Mouse (Mus musculus) stomach, embryonic 14.5 days (tissue): ENCODE measurements around the gene Fam76b. TPM values are rescaled to one million over a fixed set of nuclear protein-coding genes. Genes with fewer than 3 reads are reported as not detected.

Experiments
- ATAC-seq: fragments of 200-750 bp; cut with Nextera tagmentation; 2 replicates; pipeline ENCODE4 v1.8.0; 2017; ENCODE audit warnings: low read depth, moderate TSS enrichment; ENCODE audit not compliant: insufficient number of reproducible peaks, insufficient read depth, low FRiP score
- H3K27ac ChIP-seq: fragments of 300-500 bp; sonication (generic); 2 replicates; pipeline ENCODE4 v1.5.1; 2014; ENCODE audit warnings: mild to moderate bottlenecking, low read length, moderate library complexity, mixed read lengths
- H3K27me3 ChIP-seq: fragments of 300-500 bp; sonication (generic); 2 replicates; pipeline ENCODE4 v1.6.1; 2014; ENCODE audit warnings: low read length, control low read depth, mixed read lengths; ENCODE audit not compliant: control insufficient read depth, insufficient read depth
- H3K36me3 ChIP-seq: fragments of 300-500 bp; sonication (generic); 2 replicates; pipeline ENCODE4 v1.6.1; 2014; ENCODE audit warnings: mild to moderate bottlenecking, control low read depth, low read length, moderate library complexity, mixed read lengths; ENCODE audit not compliant: control insufficient read depth, insufficient read depth
- H3K4me1 ChIP-seq: fragments of 300-500 bp; sonication (generic); 2 replicates; pipeline ENCODE4 v1.6.1; 2014; ENCODE audit warnings: low read length, control low read depth, mixed read lengths; ENCODE audit not compliant: control insufficient read depth, insufficient read depth
- H3K4me2 ChIP-seq: fragments of 300-500 bp; sonication (generic); replicated peaks from 2 replicates; pipeline ENCODE4 v1.6.1; 2014; ENCODE audit warnings: low read depth, low read length, control low read depth
- H3K4me3 ChIP-seq: fragments of 300-500 bp; sonication (generic); 2 replicates; pipeline ENCODE4 v1.5.1; 2014; ENCODE audit warnings: low read depth, low read length, control low read depth
- H3K9ac ChIP-seq: fragments of 300-500 bp; sonication (generic); replicated peaks from 2 replicates; pipeline ENCODE4 v1.6.1; 2014; ENCODE audit warnings: low read depth, mild to moderate bottlenecking, control low read depth, low read length, moderate library complexity, mixed read lengths
- H3K9me3 ChIP-seq: fragments of 300-500 bp; sonication (generic); 2 replicates; pipeline ENCODE4 v1.6.1; 2016; ENCODE audit warnings: low read depth, low read length, control low read depth; ENCODE audit not compliant: control insufficient read depth
- WGBS: fragments of 180-500 bp; shearing (Covaris S2); extraction: QIAGEN DNeasy Blood & Tissue Kit; methylation state at CpG from one replicate; pipeline ENCODE4 v1.1.7; 2014; 5-methylcytosine and 5-hydroxymethylcytosine counted together
- polyA plus RNA-seq: library from polyadenylated mRNA; unstranded; fragments of >200 nt; fragmentation: Nextera tagmentation; extraction: Ambion mirVana; gene quantifications from 2 replicates; pipeline ENCODE4 v1.2.1, GENCODE M21; 2014

Fam76b gene
- polyA plus RNA-seq, 1 experiment from 2014 or later, result 31.2 TPM

GRCm38 (mm10) chr9:13848481-13849480 is 21.3 kb downstream of the Fam76b start:
- 77% methylated on average over 10 of the region's 10 CpGs for WGBS
- Histone ChIP-seq H3K9me3 (no peaks in the 10 kb centered on the region), H3K27ac (no peak overlapping the region), H3K9ac (no peak overlapping the region), H3K4me3 (no peak overlapping the region), H3K36me3 (peaks cover 12% of the 10 kb centered on the region), H3K4me1 (no peaks in the 10 kb centered on the region), H3K4me2 (no peak overlapping the region), H3K27me3 (no peaks in the 10 kb centered on the region)
- 0 out of 2 replicates have a peak, but pooled peaks have one; percentile 69 for ATAC-seq

DNA sequence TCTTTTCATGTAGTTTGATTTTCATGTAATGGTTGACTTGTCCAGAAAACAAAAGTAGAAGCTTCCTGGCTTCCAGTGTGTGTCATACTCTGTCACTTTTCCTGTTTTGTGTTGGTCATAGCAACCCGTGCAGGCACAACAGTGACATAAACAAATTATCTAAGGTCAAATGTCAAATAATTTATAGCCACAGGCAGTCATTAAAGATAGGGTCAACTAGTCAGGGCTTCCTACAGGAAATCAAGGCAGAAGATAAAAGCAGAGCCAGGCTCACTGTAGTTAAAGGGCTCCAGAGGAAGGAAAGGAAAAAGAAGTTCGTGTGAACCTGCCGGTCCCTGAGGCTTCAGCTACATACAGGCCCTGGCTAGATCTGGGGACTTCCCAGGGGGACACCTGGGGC is 26.4 kb downstream of the Fam76b start:
- Histone ChIP-seq H3K4me1 (no peaks in the 10 kb centered on the region), H3K4me3 (no peak overlapping the region), H3K9me3 (no peaks in the 10 kb centered on the region), H3K9ac (no peak overlapping the region), H3K27ac (no peak overlapping the region), H3K27me3 (no peaks in the 10 kb centered on the region), H3K4me2 (no peak overlapping the region), H3K36me3 (no peaks in the 10 kb centered on the region)
- ATAC-seq, result no peak
- 58% methylated on average over 3 of the region's 3 CpGs for WGBS

DNA sequence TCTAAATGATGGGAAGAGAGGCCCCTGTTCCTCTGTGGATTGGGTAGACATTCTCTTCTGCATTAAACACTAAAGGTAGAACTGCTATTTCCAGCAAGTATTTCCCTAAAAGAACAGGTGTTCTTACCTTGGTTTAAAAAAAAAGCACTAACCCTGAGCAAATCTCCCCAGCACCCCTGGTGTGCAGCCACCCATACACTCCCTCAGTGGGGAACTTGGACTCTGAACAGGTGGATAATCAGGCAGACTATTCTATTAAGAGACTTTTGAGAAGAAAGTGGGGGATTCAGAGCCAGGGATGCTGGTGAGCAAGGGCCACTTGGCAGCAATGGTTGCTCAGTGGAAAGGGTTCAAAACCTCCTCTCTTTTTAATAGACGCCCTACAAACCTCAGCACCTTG is 28.7 kb downstream of the Fam76b start:
- H3K9me3 ChIP-seq, result no peaks in the 10 kb centered on the region
- no peaks in the 10 kb centered on the region for H3K36me3 ChIP-seq
- H3K27ac ChIP-seq, result no peak overlapping the region
- H3K4me2 ChIP-seq, result no peak overlapping the region
- no peak overlapping the region for H3K9ac ChIP-seq
- 90% methylated on average over 1 of the region's 1 CpGs for WGBS
- no peak for ATAC-seq
- H3K27me3 ChIP-seq, result no peaks in the 10 kb centered on the region
- no peaks in the 10 kb centered on the region for H3K4me1 ChIP-seq
- H3K4me3 ChIP-seq, result no peak overlapping the region

DNA sequence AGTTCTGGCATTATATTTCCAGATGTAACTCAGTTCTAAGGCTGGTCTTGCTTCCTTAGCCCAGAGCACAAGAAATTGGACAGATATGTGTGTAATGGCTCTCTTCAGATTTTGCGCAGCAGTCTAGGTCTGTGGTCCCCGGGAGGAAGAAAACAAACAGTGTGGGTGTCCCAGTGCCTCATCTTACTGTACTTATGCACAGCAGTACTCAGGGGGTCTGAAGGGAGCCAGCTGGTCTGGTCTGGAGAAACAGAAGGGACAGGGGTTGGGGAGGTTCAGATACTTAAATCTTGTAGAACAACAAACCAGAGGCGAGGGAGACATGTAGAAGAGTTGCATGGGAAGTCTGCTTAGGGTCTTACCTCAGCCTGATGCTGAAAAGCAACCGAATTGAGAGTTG is 29.3 kb downstream of the Fam76b start:
- Histone ChIP-seq H3K9me3 (no peaks in the 10 kb centered on the region), H3K27me3 (no peaks in the 10 kb centered on the region), H3K4me3 (no peak overlapping the region), H3K27ac (no peak overlapping the region), H3K4me2 (no peak overlapping the region), H3K4me1 (no peaks in the 10 kb centered on the region), H3K9ac (no peak overlapping the region), H3K36me3 (no peaks in the 10 kb centered on the region)
- 55% methylated on average over 4 of the region's 4 CpGs for WGBS
- no peak for ATAC-seq

GRCm38 (mm10) chr9:13867646-13868045 is 40.1 kb downstream of the Fam76b start:
- Histone ChIP-seq H3K27ac (no peak overlapping the region), H3K4me1 (no peaks in the 10 kb centered on the region), H3K27me3 (no peaks in the 10 kb centered on the region), H3K9me3 (no peaks in the 10 kb centered on the region), H3K4me3 (no peak overlapping the region), H3K9ac (no peak overlapping the region), H3K36me3 (no peaks in the 10 kb centered on the region), H3K4me2 (no peak overlapping the region)
- 75% methylated on average over 2 of the region's 2 CpGs for WGBS
- no peak for ATAC-seq

GRCm38 (mm10) chr9:13871631-13872030 is 44.1 kb downstream of the Fam76b start:
- H3K4me1 ChIP-seq, result no peaks in the 10 kb centered on the region
- H3K36me3 ChIP-seq, result no peaks in the 10 kb centered on the region
- no peak overlapping the region for H3K4me3 ChIP-seq
- WGBS, result 83% methylated on average over 7 of the region's 7 CpGs
- H3K4me2 ChIP-seq, result no peak overlapping the region
- no peak overlapping the region for H3K9ac ChIP-seq
- no peak for ATAC-seq
- no peaks in the 10 kb centered on the region for H3K27me3 ChIP-seq
- H3K27ac ChIP-seq, result no peak overlapping the region
- H3K9me3 ChIP-seq, result no peaks in the 10 kb centered on the region

- ATAC-seq, result no peak
- H3K9ac ChIP-seq, result no peak overlapping the region
- no peak overlapping the region for H3K4me3 ChIP-seq
- H3K9me3 ChIP-seq, result no peaks in the 10 kb centered on the region
- no peak overlapping the region for H3K27ac ChIP-seq
- no peaks in the 10 kb centered on the region for H3K27me3 ChIP-seq
- H3K4me1 ChIP-seq, result no peaks in the 10 kb centered on the region
- no peaks in the 10 kb centered on the region for H3K36me3 ChIP-seq
- H3K4me2 ChIP-seq, result no peak overlapping the region
- 38% methylated on average over 2 of the region's 2 CpGs for WGBS
Observed at GRCm38 (mm10) chr9:13874359-13874758, 46.8 kb downstream of the Fam76b start.

DNA sequence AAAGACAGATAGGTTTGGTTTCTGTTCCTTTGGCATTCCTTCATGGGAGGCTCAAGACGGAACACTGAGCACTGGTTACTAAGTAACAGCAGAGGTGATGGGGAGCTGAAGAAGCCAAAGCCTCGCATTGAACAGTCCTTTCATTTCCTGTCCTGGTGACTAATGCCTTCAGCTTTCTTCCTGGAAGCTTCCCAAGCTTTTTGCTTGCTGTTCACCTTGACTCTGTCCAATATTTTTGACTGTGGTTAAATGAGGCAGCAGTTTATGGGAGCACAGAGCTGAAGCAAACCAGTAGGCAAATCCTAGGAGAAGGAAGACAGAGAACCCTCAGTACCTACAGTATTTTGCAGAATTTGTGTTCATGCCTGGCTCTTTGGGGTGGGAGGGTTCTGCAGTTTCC is 47.8 kb downstream of the Fam76b start:
- WGBS, result 41% methylated on average over 2 of the region's 2 CpGs
- no peak overlapping the region for H3K4me2 ChIP-seq

More for the DNA sequence above, 47.8 kb downstream of the Fam76b start:
- Histone ChIP-seq H3K27me3 (no peaks in the 10 kb centered on the region), H3K9ac (no peak overlapping the region), H3K4me3 (no peak overlapping the region), H3K27ac (no peak overlapping the region), H3K9me3 (no peaks in the 10 kb centered on the region), H3K4me1 (no peaks in the 10 kb centered on the region), H3K36me3 (no peaks in the 10 kb centered on the region)
- ATAC-seq, result no peak
